Comparison of ENCODE assay signal across 14 mouse cellular contexts in genomic region chr3:34172899-34173298, GRCm38 (mm10).
"Had no signal": no experiment of that assay in that cellular context is flagged by ENCODE, and none has a peak within 500 bp of the region (broad histone marks: within the 10 kb centered on the region; RNA-seq: fewer than 3 reads in every experiment).

No protein-coding gene starts in this region.

- H3K9ac ChIP-seq: limb, embryonic 15.5 days; liver, embryonic 12.5 days; lung, embryonic 14.5 days; neural tube, embryonic 13.5 days had no signal

- H3K4me3 ChIP-seq: limb, embryonic 15.5 days; liver, embryonic 12.5 days; neural tube, embryonic 13.5 days had no signal

- H3K4me2 ChIP-seq: limb, embryonic 15.5 days; liver, embryonic 12.5 days; lung, embryonic 14.5 days; neural tube, embryonic 13.5 days had no signal

- H3K9me3 ChIP-seq: limb, embryonic 15.5 days; liver, embryonic 12.5 days; neural tube, embryonic 13.5 days had no signal

- DNase-seq: kidney, adult 2 months; kidney, postnatal 36 days; layer of hippocampus, adult 9-11 months; layer of hippocampus, postnatal 36 days; lung, embryonic 14.5 days; lung, postnatal 14 days; right cerebral cortex, adult 18-20 months; right cerebral cortex, postnatal 25 days; thymus, adult 18-20 months; thymus, postnatal 14 days had no signal

- H3K4me1 ChIP-seq: limb, embryonic 15.5 days; liver, embryonic 12.5 days; neural tube, embryonic 13.5 days had no signal

- H3K36me3 ChIP-seq: limb, embryonic 15.5 days; liver, embryonic 12.5 days; neural tube, embryonic 13.5 days had no signal

- H3K27ac ChIP-seq: kidney, postnatal 0 days; limb, embryonic 15.5 days; liver, embryonic 12.5 days; neural tube, embryonic 13.5 days had no signal

- ATAC-seq: liver, embryonic 12.5 days had no signal

- H3K27me3 ChIP-seq: limb, embryonic 15.5 days; liver, embryonic 12.5 days; neural tube, embryonic 13.5 days had no signal
